Mouse (Mus musculus) G1E (cell line): ENCODE measurements around the gene Epor. TPM values are rescaled to one million over a fixed set of nuclear protein-coding genes. Genes with fewer than 3 reads are reported as not detected.

ENCODE experiments used
- ATAC-seq: 2 replicates; pipeline ENCODE4 v1.8.0; 2016; ENCODE audit warnings: mild to moderate bottlenecking; ENCODE audit not compliant: insufficient number of reproducible peaks, poor library complexity, low FRiP score, severe bottlenecking; ENCODE audit errors: extremely low read depth
- DNase-seq: peaks from one replicate; pipeline ENCODE4 v3.0.0; 2012; ENCODE audit warnings: low spot score
- H3K27me3 ChIP-seq: 2 replicates; pipeline ENCODE4 v1.6.1; 2012; ENCODE audit warnings: mild to moderate bottlenecking, low read length, inconsistent platforms; ENCODE audit not compliant: insufficient read depth
- H3K36me3 ChIP-seq: replicated peaks from 2 replicates; pipeline ENCODE3; 2012; ENCODE audit warnings: mild to moderate bottlenecking, inconsistent platforms
- H3K4me1 ChIP-seq: 2 replicates; pipeline ENCODE4 v1.6.1; 2012; ENCODE audit warnings: low read depth, low read length, inconsistent platforms, mixed read lengths; ENCODE audit not compliant: insufficient read depth
- H3K4me3 ChIP-seq: 2 replicates; pipeline ENCODE4 v1.5.1; 2012; ENCODE audit warnings: low read depth, mild to moderate bottlenecking, inconsistent platforms, low read length, moderate library complexity, mixed read lengths
- H3K9me3 ChIP-seq: replicated peaks from 2 replicates; pipeline ENCODE4 v1.6.1; 2012; ENCODE audit warnings: inconsistent platforms
- CTCF ChIP-seq: IDR thresholded peaks from 2 replicates; pipeline ENCODE4 v1.5.1; 2012; ENCODE audit warnings: low read depth, low read length, inconsistent platforms, mixed read lengths
- GATA1 ChIP-seq: IDR thresholded peaks from 2 replicates; pipeline ENCODE4 v1.6.1; 2012; ENCODE audit warnings: borderline replicate concordance, low read length, inconsistent platforms, mixed read lengths
- GATA2 ChIP-seq: IDR thresholded peaks from 2 replicates; pipeline ENCODE4 v1.6.1; 2012; ENCODE audit warnings: low read depth, low read length, inconsistent platforms, borderline replicate concordance
- POLR2AphosphoS5 ChIP-seq: IDR thresholded peaks from 2 replicates; pipeline ENCODE4 v1.6.1; 2012; ENCODE audit warnings: low read depth, low read length, inconsistent platforms; ENCODE audit not compliant: insufficient replicate concordance
- TAL1 ChIP-seq: conservative IDR thresholded peaks from 2 replicates; pipeline ENCODE4 v1.6.1; 2012; ENCODE audit warnings: low read depth, low read length, inconsistent platforms, mixed read lengths
- polyA plus RNA-seq: library from polyadenylated mRNA; stranded (reverse); fragments of >175 nt; gene quantifications from 2 replicates; pipeline ENCODE4 v1.2.3, GENCODE M21; 2012
- total RNA-seq, 2 experiments: library from RNA; stranded (forward) in 1 of 2; stranded (reverse) in 1 of 2; fragments of 200-1000 nt in 1 of 2; fragments of >200 nt in 1 of 2; fragmentation: Nextera tagmentation in 1 of 2; gene quantifications; 2 replicates each; pipeline ENCODE4 v1.2.3; 2014 to 2017

Gene Epor
- total and polyA plus RNA-seq, 3 experiments = 14.4 to 135 (median 49.7) TPM

DNA sequence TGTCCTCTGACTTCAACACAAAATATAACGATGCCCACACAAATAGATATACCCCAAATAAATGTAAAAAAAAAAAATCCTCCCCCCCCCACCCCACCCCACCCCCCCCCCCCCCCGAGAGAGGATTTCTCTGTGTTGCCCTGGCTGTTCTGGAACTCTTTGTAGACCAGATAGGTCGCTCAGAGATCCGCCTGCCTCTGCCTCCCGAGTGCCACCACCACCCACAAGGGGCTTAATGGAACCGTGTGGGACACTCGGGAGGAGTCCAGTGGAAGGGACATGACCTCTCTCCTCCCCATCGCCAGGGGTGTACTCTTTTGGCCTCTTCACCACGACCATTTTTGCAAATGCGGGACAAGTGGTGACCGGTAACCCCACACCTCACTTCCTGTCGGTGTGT lies 20.3 kb downstream of the Epor start:
- H3K36me3 ChIP-seq = no peaks in the 10 kb centered on the region
- H3K9me3 ChIP-seq = peaks cover 11% of the 10 kb centered on the region
- H3K27me3 ChIP-seq = peaks cover 21% of the 10 kb centered on the region
- no peak for TF ChIP-seq POLR2AphosphoS5
- no peak for TF ChIP-seq GATA2
- no peak for TF ChIP-seq CTCF
- TF ChIP-seq GATA1 = no peak
- TF ChIP-seq TAL1 = no peak
- no peak for ATAC-seq
- peaks cover 20% of the 10 kb centered on the region for H3K4me1 ChIP-seq
- no peak for DNase-seq
- no peak overlapping the region for H3K4me3 ChIP-seq

DNA sequence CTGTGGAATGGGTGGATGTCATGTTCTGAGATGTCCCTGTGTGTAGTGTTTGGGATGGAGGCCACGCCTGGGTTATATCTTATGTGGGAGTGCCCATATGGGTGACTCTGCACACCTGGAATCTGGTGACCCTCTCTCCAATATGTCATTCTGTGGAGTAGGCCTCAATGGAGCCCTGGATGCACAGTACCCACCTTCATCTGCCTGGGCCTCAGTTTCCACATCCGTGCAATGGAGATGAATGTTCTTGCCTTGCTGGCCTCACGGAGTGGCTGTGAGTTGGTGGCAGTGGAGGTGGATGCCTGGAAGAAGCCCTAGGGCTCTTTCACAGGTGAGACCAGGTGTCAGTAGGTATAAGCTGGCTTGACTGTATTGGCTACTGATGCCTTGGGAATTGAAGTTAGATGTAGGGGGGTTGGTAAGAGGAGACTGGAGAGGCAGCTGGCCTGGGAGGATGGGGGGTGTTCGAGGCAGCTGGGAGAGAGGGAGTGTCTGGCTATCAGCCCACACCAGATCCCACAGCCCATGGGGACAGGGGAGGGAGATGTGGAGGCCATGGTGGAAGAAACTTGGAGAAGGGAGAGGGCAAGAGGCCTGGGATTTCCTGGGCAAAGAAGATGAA lies 25.0 kb downstream of the Epor start:
- DNase-seq = no peak
- H3K36me3 ChIP-seq = no peaks in the 10 kb centered on the region
- H3K27me3 ChIP-seq = peaks cover 15% of the 10 kb centered on the region; the same call in 1 of the 2 replicates
- H3K4me3 ChIP-seq = no peak overlapping the region
- peaks cover 2% of the 10 kb centered on the region; the same call in 1 of the 2 replicates for H3K9me3 ChIP-seq
- no peak for ATAC-seq
- TF ChIP-seq GATA1 (no peak), TAL1 (no peak), POLR2AphosphoS5 (no peak), GATA2 (no peak)
- peaks cover 26% of the 10 kb centered on the region for H3K4me1 ChIP-seq

DNA sequence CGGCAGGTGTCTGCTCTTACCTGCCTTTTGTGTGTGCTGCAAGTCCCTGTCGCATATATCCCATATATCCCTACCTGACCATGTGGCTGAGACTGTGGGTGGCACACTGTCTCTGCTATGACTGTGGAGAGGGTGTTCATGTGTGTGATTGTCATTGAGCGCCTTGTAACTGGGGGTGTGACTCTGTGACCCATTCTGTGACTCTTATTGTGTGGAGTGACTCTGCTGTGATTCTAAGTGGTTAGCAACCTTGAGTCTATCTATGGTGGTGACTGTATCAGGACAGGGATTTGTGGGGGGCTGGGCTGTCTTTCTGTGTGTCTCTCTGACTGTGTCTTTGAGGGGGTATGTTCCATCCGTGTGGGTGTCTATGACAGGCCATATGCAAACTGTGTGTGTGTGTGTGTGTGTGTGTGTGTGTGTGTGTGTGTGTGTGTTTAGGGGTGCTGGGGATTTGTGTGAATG lies 25.6 kb downstream of the Epor start:
- H3K9me3 ChIP-seq = no peaks in the 10 kb centered on the region
- DNase-seq (no peak), ATAC-seq (no peak)
- peaks cover 12% of the 10 kb centered on the region; the same call in 1 of the 2 replicates for H3K27me3 ChIP-seq
- no peak overlapping the region for H3K4me3 ChIP-seq
- TF ChIP-seq POLR2AphosphoS5 (no peak), TAL1 (no peak), GATA2 (no peak), GATA1 (no peak), CTCF (no peak)
- peaks cover 32% of the 10 kb centered on the region for H3K4me1 ChIP-seq
- no peaks in the 10 kb centered on the region for H3K36me3 ChIP-seq

DNA sequence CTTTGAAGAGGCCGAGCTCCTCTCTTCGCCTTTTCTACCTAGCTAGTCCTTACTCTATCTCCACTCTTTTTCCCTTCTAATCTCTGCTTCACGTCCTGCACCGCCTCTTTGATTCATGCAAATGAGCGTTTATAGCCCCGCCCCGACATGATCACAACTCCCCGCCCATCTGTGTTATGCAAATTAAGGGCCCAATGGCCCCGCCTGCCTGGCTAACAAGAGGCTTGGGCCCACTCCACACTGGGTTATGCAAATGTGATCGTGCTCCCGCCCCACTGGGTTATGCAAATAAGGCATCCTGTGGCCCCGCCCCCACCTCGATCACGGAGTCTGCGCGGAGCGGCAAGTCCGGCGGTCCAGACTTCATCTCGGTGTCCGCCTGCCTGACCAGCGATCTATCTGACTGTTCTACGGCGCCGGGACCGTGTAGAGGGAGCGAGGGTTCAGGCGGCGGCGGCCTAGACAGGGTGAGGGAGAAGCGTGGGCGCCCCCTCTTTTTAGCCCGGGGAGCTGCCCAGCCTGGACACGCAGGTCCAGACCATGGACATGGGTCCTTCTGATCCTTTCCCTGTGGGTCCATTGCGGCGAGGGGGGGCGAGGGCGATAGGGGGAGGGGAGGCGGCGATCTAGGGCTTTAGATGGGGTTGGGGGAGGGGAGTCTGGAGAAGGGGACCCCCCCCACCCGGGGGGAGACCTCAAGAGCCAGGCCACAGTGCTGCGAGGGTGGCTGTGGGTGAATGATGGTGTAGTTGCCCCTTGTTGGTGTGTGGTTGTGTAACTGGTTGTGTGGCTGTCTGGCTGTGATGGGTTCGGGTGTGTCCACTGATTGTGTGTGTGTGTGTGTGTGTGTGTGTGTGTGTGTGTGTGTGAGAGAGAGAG lies 26.4 kb downstream of the Epor start, which contains the start of gene Plppr2:
TSS of gene Plppr2 (plus strand) at position 342 of the 879 bp plus-strand sequence.
- peak; percentile 56 for DNase-seq
- no peaks in the 10 kb centered on the region for H3K36me3 ChIP-seq
- H3K4me3 ChIP-seq = peak within 1 kb of the TSS; percentile 74
- H3K27me3 ChIP-seq = peaks cover 12% of the 10 kb centered on the region; the same call in 1 of the 2 replicates
- TF ChIP-seq GATA1 (no peak), POLR2AphosphoS5 (no peak)
- H3K4me1 ChIP-seq = peaks cover 39% of the 10 kb centered on the region
- H3K9me3 ChIP-seq = no peaks in the 10 kb centered on the region
- peak; percentile 99 for ATAC-seq

DNA sequence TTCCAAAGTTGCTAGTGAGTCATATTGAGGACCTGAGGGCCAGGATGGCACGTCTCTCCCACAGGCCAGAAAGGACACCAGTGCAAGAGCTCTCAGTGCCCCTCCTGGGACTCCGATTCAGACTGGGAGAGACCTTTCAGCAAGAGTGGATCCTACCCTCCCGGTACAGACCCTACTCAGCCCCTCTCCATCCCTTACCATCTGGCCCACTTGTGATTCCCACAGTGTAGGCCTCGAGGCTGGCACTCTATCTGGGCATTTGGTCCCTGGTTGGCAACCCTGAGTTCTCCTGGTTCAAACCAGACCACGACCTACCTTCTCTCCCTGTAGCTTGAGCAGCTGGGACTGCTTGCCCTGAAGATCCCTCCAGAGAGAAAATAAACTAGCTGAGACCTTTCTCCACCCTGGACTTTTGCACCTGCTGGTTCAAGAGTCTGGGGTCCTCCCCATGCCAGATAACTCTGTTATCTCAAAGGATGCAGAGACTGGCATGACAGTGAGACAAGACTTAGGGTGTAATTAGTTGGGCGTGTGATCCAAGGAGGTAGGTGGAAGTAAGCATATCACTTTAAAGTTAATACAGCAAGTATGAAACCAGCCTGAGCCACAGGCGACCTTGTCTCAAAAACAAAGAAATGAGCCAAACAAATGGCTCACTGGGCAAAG lies 27.7 kb downstream of the Epor start:
- TF ChIP-seq POLR2AphosphoS5 = no peak
- TF ChIP-seq GATA1 = no peak
- DNase-seq = no peak
- H3K4me1 ChIP-seq = peaks cover 44% of the 10 kb centered on the region
- H3K36me3 ChIP-seq = no peaks in the 10 kb centered on the region
- H3K27me3 ChIP-seq = peaks cover 11% of the 10 kb centered on the region; the same call in 1 of the 2 replicates
- H3K9me3 ChIP-seq = no peaks in the 10 kb centered on the region
- H3K4me3 ChIP-seq = no peak overlapping the region
- ATAC-seq = no peak

DNA sequence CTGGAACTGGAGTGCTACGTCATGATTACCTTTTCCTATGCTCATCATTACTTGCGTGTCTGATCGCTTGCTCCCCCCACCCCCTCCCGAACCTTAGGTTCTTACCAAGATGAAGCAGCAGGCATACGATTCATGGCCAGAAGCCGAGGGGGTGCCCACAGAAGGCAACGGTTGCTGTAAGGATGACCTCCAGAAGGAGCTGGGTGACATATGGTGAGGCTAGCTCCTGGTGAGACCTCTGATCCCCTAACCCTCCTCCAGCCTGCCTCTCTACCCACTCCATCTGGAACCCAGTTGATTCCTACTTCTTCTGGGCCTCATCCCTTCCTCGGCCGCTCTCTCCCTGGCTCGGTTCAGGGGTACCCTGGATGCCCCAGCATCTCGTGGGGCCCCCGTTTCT lies 29.3 kb downstream of the Epor start:
- peaks cover 44% of the 10 kb centered on the region for H3K4me1 ChIP-seq
- no peaks in the 10 kb centered on the region for H3K36me3 ChIP-seq
- no peak for DNase-seq
- ATAC-seq = no peak
- H3K27me3 ChIP-seq = peaks cover 9% of the 10 kb centered on the region; the same call in 1 of the 2 replicates
- TF ChIP-seq CTCF (no peak), GATA2 (no peak), TAL1 (no peak), GATA1 (no peak), POLR2AphosphoS5 (no peak)
- no peaks in the 10 kb centered on the region for H3K9me3 ChIP-seq
- no peak overlapping the region for H3K4me3 ChIP-seq
